Comparison of ENCODE assay signal across 20 mouse cellular contexts in genomic region chr8:126542757-126543156, GRCm38 (mm10). TPM values are rescaled to one million over a fixed set of nuclear protein-coding genes. Genes with fewer than 3 reads are reported as not detected.
DNase-seq lines count a peak whose midpoint lies in the region; ATAC-seq and TF ChIP-seq lines count a peak whose summit lies in the region.
"Had no signal": no experiment of that assay in that cellular context is flagged by ENCODE, and none has a peak within 500 bp of the region (broad histone marks: within the 10 kb centered on the region; RNA-seq: fewer than 3 reads in every experiment).

No protein-coding gene starts in this region.

- no peak for TF ChIP-seq CTCF in left cerebral cortex, adult 2 months (IDR thresholded peaks at IDR 0.05)

- H3K4me1 ChIP-seq in heart, embryonic 12.5 days (replicated peaks), result peaks cover 56% of the 10 kb centered on the region

- intact Hi-C loops in left cerebral cortex, adult 2 months (cut with DNase I), result no loop called here
- intact Hi-C loops in left cerebral cortex, postnatal 25 days (cut with DNase I), result no loop called here

- 61% methylated on average over 5 of the region's 5 CpGs for WGBS in heart, embryonic 12.5 days

- H3K4me3 ChIP-seq in heart, embryonic 12.5 days, result no peak overlapping the region
- H3K4me3 ChIP-seq in left cerebral cortex, adult 2 months, result no peak overlapping the region
- H3K4me3 ChIP-seq: forebrain, embryonic 13.5 days; hindbrain, embryonic 10.5 days; limb, embryonic 10.5 days; midbrain, embryonic 15.5 days; neural tube, embryonic 15.5 days had no signal

- H3K9ac ChIP-seq in heart, embryonic 12.5 days, result no peak overlapping the region
- H3K9ac ChIP-seq: forebrain, embryonic 13.5 days; liver, postnatal 0 days; midbrain, embryonic 15.5 days; neural tube, embryonic 15.5 days had no signal

- H3K9me3 ChIP-seq in heart, embryonic 12.5 days (replicated peaks), result no peaks in the 10 kb centered on the region
- H3K9me3 ChIP-seq: forebrain, embryonic 13.5 days; hindbrain, embryonic 10.5 days; limb, embryonic 10.5 days; megakaryocyte, embryonic 14.5 days; midbrain, embryonic 15.5 days; neural tube, embryonic 15.5 days had no signal

- no peak overlapping the region for H3K4me2 ChIP-seq in heart, embryonic 12.5 days
- H3K4me2 ChIP-seq: forebrain, embryonic 13.5 days; midbrain, embryonic 15.5 days; neural tube, embryonic 15.5 days had no signal

- no peak for ATAC-seq in heart, embryonic 12.5 days (ENCODE audit: insufficient number of reproducible peaks, low FRiP score)
- ATAC-seq: forebrain, embryonic 13.5 days; hindbrain, postnatal 0 days; intestine, postnatal 0 days; liver, postnatal 0 days; midbrain, embryonic 15.5 days had no signal

- H3K27ac ChIP-seq in heart, embryonic 12.5 days (ENCODE audit: poor library complexity, severe bottlenecking), result peak overlapping the region; percentile 63; the same call in 1 of the 2 replicates
- peak overlapping the region; percentile 45; the same call in 1 of the 2 replicates for H3K27ac ChIP-seq in left cerebral cortex, adult 2 months
- H3K27ac ChIP-seq: forebrain, embryonic 13.5 days; hindbrain, embryonic 10.5 days; hindbrain, postnatal 0 days; limb, embryonic 10.5 days; midbrain, embryonic 15.5 days; neural tube, embryonic 15.5 days had no signal

- H3K36me3 ChIP-seq in heart, embryonic 12.5 days, result no peaks in the 10 kb centered on the region
- H3K36me3 ChIP-seq: hindbrain, embryonic 10.5 days; limb, embryonic 10.5 days; midbrain, embryonic 15.5 days; neural tube, embryonic 15.5 days had no signal

- no peaks in the 10 kb centered on the region for H3K27me3 ChIP-seq in heart, embryonic 12.5 days (replicated peaks)
- H3K27me3 ChIP-seq: forebrain, embryonic 13.5 days; midbrain, embryonic 15.5 days; neural tube, embryonic 15.5 days had no signal

- peak; percentile 31 for DNase-seq in cerebellum, adult 9-10 months
- no peak for DNase-seq in cerebellum, postnatal 36 days
- no peak for DNase-seq in heart, adult 9 months (ENCODE audit: low spot score in 2 of 2)
- DNase-seq in left cerebral cortex, adult 2 months (ENCODE audit: extremely low spot score in 1 of 2, low spot score in 2 of 2), result no peak
- DNase-seq in left cerebral cortex, postnatal 25 days (ENCODE audit: low spot score in 2 of 2), result no peak
- no peak for DNase-seq in right cerebral cortex, postnatal 4 days
- DNase-seq: B cell, adult 2 months; gastrocnemius, postnatal 14 days; liver, postnatal 0 days; lung, postnatal 14 days; thymus, adult 2 months had no signal

RNA-seq across cellular contexts. Expression of gene Irf2bp2, which starts 51.0 kb away (rescaled TPM):
- polyA plus RNA-seq in heart, embryonic 12.5 days (2016; fragmentation: Nextera tagmentation; extraction: Ambion mirVana), result 8.9 and 9.7 TPM in 2 replicates
- 10 to 100 TPM; 63.9 to 78.4 TPM for total RNA-seq in left cerebral cortex, adult 2 months (2021)
- 10 to 100 TPM; 55.5 to 62.7 TPM for total RNA-seq in left cerebral cortex, postnatal 25 days (2021)
